Mouse (Mus musculus): ENCODE results near the gene Gramd1a. TPM values are rescaled to one million over a fixed set of nuclear protein-coding genes. Genes with fewer than 3 reads are reported as not detected.

Gene Gramd1a
- polyA plus RNA-seq, 1 experiment from 2014 or later: 241 TPM

DNA sequence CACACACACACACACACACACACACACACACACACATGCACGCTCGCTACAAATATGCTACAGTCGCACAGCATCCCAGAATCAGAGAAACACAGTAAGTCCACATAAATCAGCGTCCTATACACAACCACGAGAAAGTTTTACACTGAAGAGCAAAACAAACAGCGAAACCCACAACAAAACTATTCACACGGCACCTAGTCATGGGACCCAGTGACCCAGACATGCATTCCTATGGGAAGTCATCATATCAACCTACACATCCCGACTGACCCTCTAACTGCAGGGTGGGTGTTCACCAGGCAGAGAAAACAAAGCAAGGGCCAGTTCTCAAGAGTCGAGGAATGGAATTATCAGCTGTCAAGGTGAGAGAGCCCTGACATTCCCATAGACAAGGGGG lies 6.4 kb downstream of the Gramd1a start:
- 33% methylated on average over 9 of the region's 9 CpGs for WGBS
- Histone ChIP-seq H3K36me3 (peaks cover 28% of the 10 kb centered on the region), H3K9ac (replicated peaks) (peak overlapping the region; percentile 99), H3K4me2 (replicated peaks) (peak overlapping the region; percentile 83), H3K27me3 (no peaks in the 10 kb centered on the region), H3K4me1 (replicated peaks) (peaks cover 51% of the 10 kb centered on the region), H3K4me3 (replicated peaks) (peak overlapping the region; percentile 95), H3K27ac (peak overlapping the region; percentile 99), H3K9me3 (no peaks in the 10 kb centered on the region)
- ATAC-seq: no peak

DNA sequence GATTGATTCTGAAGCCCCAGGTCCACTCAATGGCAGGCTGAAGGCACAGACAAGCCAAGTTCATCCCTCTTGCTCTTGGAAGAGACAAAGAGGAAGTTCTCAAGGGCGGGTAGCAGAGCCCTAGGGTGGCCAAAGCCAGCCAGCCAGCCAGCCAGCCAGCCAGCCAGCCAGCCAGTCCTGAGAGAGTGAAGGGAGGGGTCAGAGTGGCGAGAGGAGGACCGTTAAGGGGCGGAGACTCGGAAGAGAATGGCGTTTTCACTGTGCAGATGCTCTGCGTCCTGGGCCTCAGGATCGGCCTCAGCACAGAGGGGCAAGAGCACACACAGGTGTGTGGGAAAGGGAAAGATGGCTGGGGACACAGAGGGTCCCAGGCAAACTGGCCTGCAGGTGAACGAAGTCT lies 6.9 kb downstream of the Gramd1a start:
- Histone ChIP-seq H3K27ac (peak overlapping the region; percentile 99), H3K36me3 (peaks cover 30% of the 10 kb centered on the region), H3K9ac (replicated peaks) (peak overlapping the region; percentile 99), H3K4me3 (replicated peaks) (peak overlapping the region; percentile 95), H3K9me3 (no peaks in the 10 kb centered on the region), H3K4me1 (replicated peaks) (peaks cover 51% of the 10 kb centered on the region), H3K4me2 (replicated peaks) (peak overlapping the region; percentile 83), H3K27me3 (no peaks in the 10 kb centered on the region)
- 6% methylated on average over 9 of the region's 9 CpGs for WGBS
- peak; percentile 45 for ATAC-seq

DNA sequence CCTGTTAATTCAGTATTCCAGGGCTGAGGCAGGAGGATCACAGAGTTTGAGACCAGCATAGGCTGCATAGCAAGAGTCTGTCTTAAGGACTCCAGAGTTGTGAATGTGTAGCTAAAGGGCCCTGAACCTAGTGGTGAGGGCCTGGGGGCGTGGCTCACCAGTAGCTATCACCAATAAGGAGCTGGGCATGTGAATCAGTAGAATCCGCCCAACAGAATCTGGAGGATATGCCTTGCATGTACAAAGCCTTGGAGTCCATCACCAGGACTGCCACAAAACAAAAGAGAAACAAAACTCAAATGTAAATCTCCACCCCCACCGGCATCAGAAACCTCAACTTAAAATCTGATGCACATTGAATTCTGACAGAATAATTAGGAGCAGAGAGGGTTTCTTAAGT lies 7.6 kb downstream of the Gramd1a start:
- Histone ChIP-seq H3K4me3 (replicated peaks) (peak overlapping the region; percentile 95), H3K36me3 (peaks cover 37% of the 10 kb centered on the region), H3K4me1 (replicated peaks) (peaks cover 51% of the 10 kb centered on the region), H3K4me2 (replicated peaks) (peak overlapping the region; percentile 83), H3K9ac (replicated peaks) (peak overlapping the region; percentile 99), H3K27me3 (no peaks in the 10 kb centered on the region), H3K27ac (peak overlapping the region; percentile 99), H3K9me3 (no peaks in the 10 kb centered on the region)
- 62% methylated on average over 3 of the region's 3 CpGs for WGBS
- no peak for ATAC-seq

DNA sequence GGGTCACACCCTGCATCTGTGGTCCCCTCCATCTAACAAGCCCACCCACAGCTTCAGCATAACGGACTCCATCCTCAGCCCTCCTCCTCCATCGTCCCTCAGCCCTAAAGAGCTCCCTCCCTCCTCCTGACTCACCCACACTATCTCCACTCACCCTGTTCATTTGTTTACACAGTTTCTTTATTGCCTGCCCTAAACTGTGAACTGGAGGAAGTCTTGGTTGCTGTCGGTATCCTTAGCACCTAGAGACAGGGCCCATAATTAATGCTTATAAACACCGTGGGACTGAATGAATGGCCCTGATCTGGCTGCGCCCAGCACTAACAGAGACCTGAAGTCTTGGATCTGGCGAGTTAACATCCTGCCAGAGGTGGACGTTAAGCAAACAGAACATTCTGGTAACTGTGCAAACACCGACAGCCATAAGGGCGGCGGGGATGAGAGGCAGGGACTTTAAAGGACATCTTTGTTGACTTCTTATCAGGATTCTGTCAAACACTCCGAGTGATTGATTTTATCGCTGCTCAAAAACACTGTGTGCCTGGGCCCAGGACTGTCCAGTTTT lies 10.0 kb downstream of the Gramd1a start:
- Histone ChIP-seq H3K4me1 (replicated peaks) (peaks cover 41% of the 10 kb centered on the region), H3K27ac (no peak overlapping the region; the same call in 1 of the 2 replicates), H3K9ac (replicated peaks) (no peak overlapping the region), H3K4me3 (replicated peaks) (no peak overlapping the region), H3K4me2 (replicated peaks) (no peak overlapping the region), H3K36me3 (peaks cover 61% of the 10 kb centered on the region), H3K9me3 (no peaks in the 10 kb centered on the region), H3K27me3 (no peaks in the 10 kb centered on the region)
- ATAC-seq: no peak
- 84% methylated on average over 12 of the region's 12 CpGs for WGBS

DNA sequence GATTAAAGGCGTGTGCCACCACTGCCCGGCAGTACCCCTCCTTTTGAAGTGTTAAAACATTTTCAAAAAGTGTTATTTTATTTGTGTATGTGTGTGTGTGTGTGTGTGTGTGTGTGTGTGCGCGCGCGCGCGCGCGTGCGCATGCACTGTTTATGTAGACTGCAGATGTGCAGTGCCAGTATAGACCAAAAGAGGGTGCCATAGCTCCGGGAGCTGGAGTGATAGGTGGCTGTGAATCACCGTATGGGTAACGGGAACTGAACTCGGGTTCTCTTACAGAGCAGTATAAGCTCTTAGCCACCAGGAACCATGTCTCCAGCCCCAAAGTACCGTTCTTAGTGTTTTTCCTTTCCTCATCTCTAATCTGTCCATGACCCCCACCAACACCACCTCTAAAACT lies 10.8 kb downstream of the Gramd1a start:
- Histone ChIP-seq H3K9ac (replicated peaks) (no peak overlapping the region), H3K4me3 (replicated peaks) (no peak overlapping the region), H3K27me3 (no peaks in the 10 kb centered on the region), H3K27ac (no peak overlapping the region), H3K4me1 (replicated peaks) (peaks cover 41% of the 10 kb centered on the region), H3K4me2 (replicated peaks) (no peak overlapping the region), H3K36me3 (peaks cover 69% of the 10 kb centered on the region), H3K9me3 (no peaks in the 10 kb centered on the region)
- ATAC-seq: no peak
- 96% methylated on average over 16 of the region's 16 CpGs for WGBS

DNA sequence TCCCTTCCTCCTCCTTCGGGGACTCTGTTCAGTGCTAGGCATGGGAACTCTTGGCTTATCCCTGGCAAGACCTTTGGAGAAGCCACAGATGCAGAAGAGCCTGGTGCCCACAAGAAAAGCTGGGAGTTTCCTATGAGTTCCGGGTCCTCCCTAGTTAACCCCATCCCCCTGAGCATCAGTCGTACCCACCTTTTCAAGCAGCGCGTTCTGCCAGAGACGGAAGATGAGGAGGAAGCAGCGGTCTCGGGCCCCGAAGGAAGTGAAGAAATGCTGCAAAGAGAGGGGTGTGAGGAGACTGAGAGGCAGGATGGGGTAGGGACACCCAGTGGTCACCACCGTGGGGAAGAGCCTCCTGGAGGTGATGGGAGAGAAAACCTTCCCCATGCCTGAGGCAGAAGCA lies 14.8 kb downstream of the Gramd1a start:
- H3K27me3 ChIP-seq: no peaks in the 10 kb centered on the region
- no peak overlapping the region for H3K4me2 ChIP-seq (replicated peaks)
- 94% methylated on average over 10 of the region's 10 CpGs for WGBS
- H3K9ac ChIP-seq (replicated peaks): no peak overlapping the region
- peaks cover 91% of the 10 kb centered on the region for H3K36me3 ChIP-seq
- 0 out of 2 replicates have a peak, but pooled peaks cover 5% of the 10 kb centered on the region for H3K4me1 ChIP-seq (replicated peaks)
- no peak overlapping the region for H3K4me3 ChIP-seq (replicated peaks)
- H3K27ac ChIP-seq: no peak overlapping the region
- no peaks in the 10 kb centered on the region for H3K9me3 ChIP-seq
- ATAC-seq: no peak

DNA sequence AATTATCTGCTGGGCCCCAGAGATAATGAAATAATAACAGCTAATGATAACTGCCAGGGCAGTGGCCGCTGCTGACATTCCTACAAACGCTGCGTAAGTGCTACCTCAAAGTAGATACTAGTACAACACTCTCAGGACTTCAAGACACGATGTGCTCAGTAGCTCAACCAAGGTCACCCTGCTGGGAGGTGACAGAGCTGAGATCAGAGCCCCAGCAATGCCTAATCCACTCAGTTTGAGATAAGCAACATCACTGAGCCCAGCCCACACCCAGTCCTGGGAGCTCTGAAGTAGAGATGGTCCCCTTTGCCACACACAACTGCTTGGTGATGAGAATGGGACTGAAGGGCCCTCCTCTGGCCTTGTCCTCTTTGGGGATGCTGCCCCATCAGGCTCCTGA lies 15.4 kb downstream of the Gramd1a start:
- no peaks in the 10 kb centered on the region for H3K9me3 ChIP-seq
- no peak overlapping the region for H3K4me3 ChIP-seq (replicated peaks)
- H3K4me2 ChIP-seq (replicated peaks): no peak overlapping the region
- ATAC-seq: no peak
- H3K9ac ChIP-seq (replicated peaks): no peak overlapping the region
- no peaks in the 10 kb centered on the region for H3K27me3 ChIP-seq
- H3K4me1 ChIP-seq (replicated peaks): no peaks in the 10 kb centered on the region
- peaks cover 91% of the 10 kb centered on the region for H3K36me3 ChIP-seq
- 94% methylated on average over 4 of the region's 4 CpGs for WGBS
- no peak overlapping the region for H3K27ac ChIP-seq

DNA sequence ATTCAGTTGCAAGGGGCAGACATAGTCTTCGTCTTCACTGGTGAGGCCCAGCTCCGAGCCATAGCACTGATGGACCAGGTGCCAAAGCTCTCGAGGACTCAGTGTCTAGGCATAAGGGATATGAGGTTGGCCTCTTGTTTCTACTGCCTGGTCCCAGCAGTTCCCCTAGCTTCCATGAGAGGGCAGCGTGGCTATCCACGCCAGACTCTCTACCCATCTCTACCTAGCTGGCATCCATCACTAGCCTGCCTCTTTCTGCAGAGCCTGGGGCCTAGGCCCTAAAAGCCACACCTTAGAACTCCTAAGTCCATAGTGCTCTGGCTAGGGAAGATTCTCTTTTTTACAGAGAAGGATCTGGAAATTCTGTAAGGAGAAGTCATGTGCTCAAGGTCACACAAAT lies 15.9 kb downstream of the Gramd1a start:
- Histone ChIP-seq H3K27ac (no peak overlapping the region), H3K4me3 (replicated peaks) (no peak overlapping the region), H3K9ac (replicated peaks) (no peak overlapping the region), H3K4me1 (replicated peaks) (no peaks in the 10 kb centered on the region), H3K9me3 (no peaks in the 10 kb centered on the region), H3K4me2 (replicated peaks) (no peak overlapping the region), H3K36me3 (peaks cover 92% of the 10 kb centered on the region), H3K27me3 (no peaks in the 10 kb centered on the region)
- peak; percentile 70 for ATAC-seq
- WGBS: 67% methylated on average over 5 of the region's 5 CpGs

DNA sequence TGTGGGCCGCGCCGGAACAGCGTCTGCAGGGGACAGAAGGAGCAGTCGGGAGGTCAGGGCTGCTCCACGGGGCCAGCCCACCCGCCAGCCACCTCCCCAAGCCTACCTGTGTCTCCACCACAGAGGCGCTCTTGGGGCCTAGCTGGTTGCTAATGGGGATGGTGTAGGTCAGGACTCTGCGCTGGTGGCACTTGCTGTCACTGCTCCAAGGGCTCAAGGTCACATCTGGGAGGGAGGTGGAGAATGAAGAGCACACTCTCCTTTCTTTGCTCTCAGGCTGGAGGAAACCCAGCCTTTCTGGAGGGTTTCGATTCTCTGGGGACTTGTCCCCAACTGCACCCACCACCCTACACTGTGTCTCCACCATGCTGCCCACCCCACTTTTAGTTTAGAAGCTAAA lies 20.0 kb downstream of the Gramd1a start:
- Histone ChIP-seq H3K9me3 (no peaks in the 10 kb centered on the region), H3K9ac (replicated peaks) (no peak overlapping the region), H3K27me3 (no peaks in the 10 kb centered on the region), H3K4me3 (replicated peaks) (no peak overlapping the region), H3K4me1 (replicated peaks) (no peaks in the 10 kb centered on the region), H3K4me2 (replicated peaks) (no peak overlapping the region), H3K27ac (no peak overlapping the region), H3K36me3 (peaks cover 100% of the 10 kb centered on the region)
- WGBS: 98% methylated on average over 10 of the region's 10 CpGs
- ATAC-seq: 0 out of 2 replicates have a peak, but pooled peaks have one; percentile 4

DNA sequence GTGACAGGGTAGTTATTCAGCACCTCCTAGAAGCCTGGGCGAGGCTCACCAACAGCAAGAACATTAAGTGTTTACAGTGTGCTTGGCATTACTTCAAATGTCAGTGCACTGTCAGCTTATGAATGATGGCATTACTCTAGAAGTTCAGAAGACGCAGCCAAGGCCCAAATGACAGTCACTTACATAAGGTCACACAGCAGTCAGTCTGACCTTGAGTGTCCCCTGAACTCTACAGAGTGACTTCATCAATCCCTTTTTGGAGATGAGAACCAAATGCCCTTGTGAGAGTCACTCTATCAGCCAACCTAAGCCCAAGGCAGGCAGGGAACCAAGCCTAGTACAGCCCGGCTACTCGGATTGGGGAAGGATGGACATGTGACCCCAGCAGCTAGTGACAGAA lies 23.8 kb downstream of the Gramd1a start:
- H3K27me3 ChIP-seq: peaks cover 19% of the 10 kb centered on the region
- H3K4me3 ChIP-seq (replicated peaks): no peak overlapping the region
- WGBS: 95% methylated on average over 4 of the region's 4 CpGs
- no peak overlapping the region for H3K9ac ChIP-seq (replicated peaks)
- ATAC-seq: no peak
- H3K9me3 ChIP-seq: no peaks in the 10 kb centered on the region
- peaks cover 8% of the 10 kb centered on the region for H3K4me1 ChIP-seq (replicated peaks)
- H3K27ac ChIP-seq: no peak overlapping the region
- no peak overlapping the region for H3K4me2 ChIP-seq (replicated peaks)
- peaks cover 90% of the 10 kb centered on the region for H3K36me3 ChIP-seq

DNA sequence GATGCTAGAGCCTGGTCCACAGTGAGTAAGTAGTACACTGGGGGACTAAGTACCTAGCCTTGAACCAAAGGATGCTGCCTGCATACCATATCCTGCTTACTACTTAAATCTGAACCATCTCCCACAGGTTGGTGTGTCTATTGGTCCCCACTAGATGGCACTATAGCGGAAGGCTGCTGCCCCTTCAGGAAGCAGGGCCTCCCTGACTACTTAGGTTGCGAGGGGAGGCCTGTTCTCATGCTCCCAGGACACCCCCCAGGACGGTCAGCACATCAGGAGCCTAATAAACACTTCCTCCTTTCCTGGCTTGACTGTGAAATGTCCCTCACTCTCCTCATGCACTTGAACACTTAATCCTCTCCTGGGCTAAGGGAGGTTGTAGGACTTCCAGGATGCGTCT lies 24.9 kb downstream of the Gramd1a start:
- H3K27me3 ChIP-seq: peaks cover 29% of the 10 kb centered on the region
- no peak overlapping the region for H3K4me3 ChIP-seq (replicated peaks)
- ATAC-seq: 0 out of 2 replicates have a peak, but pooled peaks have one; percentile 14
- H3K9ac ChIP-seq (replicated peaks): no peak overlapping the region
- no peak overlapping the region for H3K4me2 ChIP-seq (replicated peaks)
- no peaks in the 10 kb centered on the region for H3K9me3 ChIP-seq
- WGBS: 46% methylated on average over 4 of the region's 4 CpGs
- H3K36me3 ChIP-seq: peaks cover 80% of the 10 kb centered on the region
- no peak overlapping the region for H3K27ac ChIP-seq
- H3K4me1 ChIP-seq (replicated peaks): peaks cover 16% of the 10 kb centered on the region

DNA sequence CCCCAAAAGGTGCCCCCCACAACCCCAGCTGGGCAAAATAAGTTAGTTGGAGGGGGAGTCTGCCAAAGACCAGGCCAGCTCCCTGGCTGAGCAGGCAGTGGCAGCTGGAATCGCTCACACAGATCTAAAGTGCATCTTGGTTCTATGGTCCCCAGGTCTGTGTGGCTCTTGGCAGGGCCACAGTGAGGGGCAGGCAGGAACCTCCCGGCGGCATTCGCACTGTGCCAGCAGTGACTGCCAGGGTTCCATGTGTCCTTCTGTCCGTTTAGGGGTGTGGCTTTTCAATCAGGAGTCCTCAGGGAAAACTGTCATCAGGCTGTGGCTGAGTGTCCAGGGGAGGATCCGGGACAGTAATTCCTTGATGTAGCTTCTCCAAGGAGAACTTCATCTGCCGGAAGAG lies 25.5 kb downstream of the Gramd1a start:
- H3K4me3 ChIP-seq (replicated peaks): no peak overlapping the region
- H3K36me3 ChIP-seq: peaks cover 73% of the 10 kb centered on the region
- no peak overlapping the region for H3K9ac ChIP-seq (replicated peaks)
- H3K4me2 ChIP-seq (replicated peaks): no peak overlapping the region
- H3K27me3 ChIP-seq: peaks cover 35% of the 10 kb centered on the region
- peaks cover 16% of the 10 kb centered on the region for H3K4me1 ChIP-seq (replicated peaks)
- no peak overlapping the region for H3K27ac ChIP-seq
- ATAC-seq: no peak
- no peaks in the 10 kb centered on the region for H3K9me3 ChIP-seq
- whole genome bisulfite sequencing: 96% methylated on average over 7 of the region's 7 CpGs

DNA sequence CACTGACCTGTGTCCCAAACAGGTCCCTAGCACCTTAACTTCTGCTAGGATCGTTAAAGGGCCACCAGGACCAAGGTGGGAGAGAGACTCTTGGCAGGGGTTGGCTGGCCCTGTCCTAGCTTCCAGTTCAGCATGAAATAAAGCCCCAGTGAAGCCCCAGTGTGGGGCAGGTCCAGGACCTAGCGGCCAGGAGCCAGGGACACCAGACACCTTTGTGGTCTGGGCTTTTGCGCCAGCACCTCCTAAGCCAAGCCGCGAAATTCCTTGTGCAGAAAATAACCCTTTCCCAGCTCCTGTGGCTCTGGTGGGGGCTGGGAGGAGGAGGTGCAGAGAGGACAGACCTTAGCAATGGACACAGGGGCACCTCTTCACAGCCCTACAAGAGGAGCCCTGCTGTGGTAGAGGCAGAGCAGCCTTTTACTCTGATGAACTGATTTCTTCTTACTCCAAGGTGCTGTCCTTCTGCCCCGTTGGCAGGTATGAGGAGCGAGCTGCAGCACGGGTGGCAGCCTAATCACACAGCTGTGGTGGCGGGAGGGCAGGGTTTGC lies 27.5 kb downstream of the Gramd1a start:
- Histone ChIP-seq H3K36me3 (peaks cover 54% of the 10 kb centered on the region), H3K9ac (replicated peaks) (no peak overlapping the region), H3K27ac (no peak overlapping the region), H3K4me2 (replicated peaks) (no peak overlapping the region), H3K4me3 (replicated peaks) (no peak overlapping the region), H3K4me1 (replicated peaks) (peaks cover 16% of the 10 kb centered on the region), H3K27me3 (peaks cover 50% of the 10 kb centered on the region), H3K9me3 (no peaks in the 10 kb centered on the region)
- peak; percentile 15; the same call in 1 of the 2 replicates for ATAC-seq
- 73% methylated on average over 9 of the region's 9 CpGs for WGBS

Data from midbrain, embryonic 13.5 days (tissue).